Mouse (Mus musculus) lung, postnatal 0 days (tissue): ENCODE measurements around the gene Hes5. TPM values are rescaled to one million over a fixed set of nuclear protein-coding genes. Genes with fewer than 3 reads are reported as not detected.

ENCODE experiments used
- ATAC-seq: fragments of 200-750 bp; cut with Nextera tagmentation; 2 replicates; pipeline ENCODE4 v1.8.0; 2017; ENCODE audit warnings: moderate library complexity
- DNase-seq: peaks from one replicate; pipeline ENCODE4 v3.0.0-alpha.2; 2016; ENCODE audit warnings: low spot score
- H3K27ac ChIP-seq: fragments of 300-500 bp; sonication (generic); 2 replicates; pipeline ENCODE4 v1.5.1; 2014; ENCODE audit warnings: antibody characterized with exemption, mild to moderate bottlenecking, low read length, mixed read lengths
- H3K27me3 ChIP-seq: fragments of 300-500 bp; sonication (generic); replicated peaks from 2 replicates; pipeline ENCODE4 v1.6.1; 2014; ENCODE audit warnings: low read length, mixed read lengths; ENCODE audit not compliant: insufficient read depth
- H3K36me3 ChIP-seq: fragments of 300-500 bp; sonication (generic); 2 replicates; pipeline ENCODE4 v1.6.1; 2014; ENCODE audit warnings: low read length, mixed read lengths; ENCODE audit not compliant: insufficient read depth
- H3K4me1 ChIP-seq: fragments of 300-500 bp; sonication (generic); 2 replicates; pipeline ENCODE4 v1.6.1; 2014; ENCODE audit warnings: antibody characterized with exemption, low read depth, low read length, mixed read lengths; ENCODE audit not compliant: insufficient read depth
- H3K4me2 ChIP-seq: fragments of 300-500 bp; sonication (generic); replicated peaks from 2 replicates; pipeline ENCODE4 v1.6.1; 2014; ENCODE audit warnings: low read depth, mild to moderate bottlenecking, low read length, moderate library complexity, mixed read lengths
- H3K4me3 ChIP-seq: fragments of 300-500 bp; sonication (generic); 2 replicates; pipeline ENCODE4 v1.5.1; 2014; ENCODE audit warnings: low read depth, low read length
- H3K9ac ChIP-seq: fragments of 300-500 bp; sonication (generic); replicated peaks from 2 replicates; pipeline ENCODE4 v1.6.1; 2014; ENCODE audit warnings: low read depth, mild to moderate bottlenecking
- H3K9me3 ChIP-seq: fragments of 300-500 bp; sonication (generic); 2 replicates; pipeline ENCODE4 v1.6.1; 2016; ENCODE audit warnings: low read length, mixed read lengths
- CTCF ChIP-seq: IDR thresholded peaks from 2 replicates; pipeline ENCODE4 v1.5.1; 2016; ENCODE audit warnings: antibody characterized with exemption, mild to moderate bottlenecking
- EP300 ChIP-seq: IDR thresholded peaks from 2 replicates; pipeline ENCODE4 v1.6.1; 2016; ENCODE audit warnings: antibody characterized with exemption, mild to moderate bottlenecking, control low read depth
- WGBS: fragments of 180-500 bp; shearing (Covaris S2); extraction: QIAGEN DNeasy Blood & Tissue Kit; methylation state at CpG from one replicate; pipeline ENCODE4 v1.1.7; 2014; 5-methylcytosine and 5-hydroxymethylcytosine counted together
- polyA plus RNA-seq: library from polyadenylated mRNA; unstranded; fragments of >200 nt; fragmentation: Nextera tagmentation; extraction: Ambion mirVana; gene quantifications from 2 replicates; pipeline ENCODE4 v1.2.1, GENCODE M21; 2015

Gene Hes5
- polyA plus RNA-seq, 1 experiment from 2014 or later, result 0.10 TPM

GRCm38 (mm10) chr4:155011312-155012025 lies 50.7 kb downstream of the Hes5 start:
- 71% methylated on average over 8 of the region's 8 CpGs for WGBS
- Histone ChIP-seq H3K27me3 (no peaks in the 10 kb centered on the region), H3K4me1 (no peaks in the 10 kb centered on the region), H3K4me3 (no peak overlapping the region), H3K36me3 (no peaks in the 10 kb centered on the region), H3K9ac (no peak overlapping the region), H3K4me2 (no peak overlapping the region), H3K9me3 (no peaks in the 10 kb centered on the region), H3K27ac (no peak overlapping the region)
- DNase-seq (no peak), ATAC-seq (no peak)
- TF ChIP-seq CTCF (no peak), EP300 (no peak)

Other genes with a start within 250 kb of the Hes5 start
- gene Ttc34, start 123.5 kb upstream of the Hes5 start, polyA plus RNA-seq, result 0.54 and 0.56 TPM in 2 replicates
- 0.06 and 0.07 TPM in 2 replicates for gene Mmel1, start 91.3 kb upstream of the Hes5 start, polyA plus RNA-seq
- gene Fam213b, start 61.8 kb upstream of the Hes5 start, polyA plus RNA-seq, result 16.8 and 18.9 TPM in 2 replicates
- gene Tnfrsf14, start 32.4 kb upstream of the Hes5 start, polyA plus RNA-seq, result 1.5 and 2.1 TPM in 2 replicates
- gene Pank4, start 3.2 kb downstream of the Hes5 start, polyA plus RNA-seq, result 20.5 and 23.0 TPM in 2 replicates
- gene Plch2, start 95.9 kb downstream of the Hes5 start, polyA plus RNA-seq, result 4.6 and 5.5 TPM in 2 replicates
- gene Pex10, start 106.1 kb downstream of the Hes5 start, polyA plus RNA-seq, result 17.5 and 19.4 TPM in 2 replicates
- 156 and 157 TPM in 2 replicates for gene Rer1, start 125.5 kb downstream of the Hes5 start, polyA plus RNA-seq
- gene Morn1, start 125.7 kb downstream of the Hes5 start, polyA plus RNA-seq, result 6.2 and 9.4 TPM in 2 replicates